Mouse (Mus musculus) CH12.LX (cell line): ENCODE results near the gene Mon1b. TPM values are rescaled to one million over a fixed set of nuclear protein-coding genes. Genes with fewer than 3 reads are reported as not detected.

ENCODE experiments used
- DNase-seq: peaks from one replicate; pipeline ENCODE4 v3.0.0-alpha.2; 2013; ENCODE audit errors: extremely low read depth
- H3K27ac ChIP-seq: 2 replicates; pipeline ENCODE4 v1.5.1; 2012; ENCODE audit warnings: low read depth, mild to moderate bottlenecking, control low read depth, moderate library complexity; ENCODE audit not compliant: insufficient read depth
- H3K27me3 ChIP-seq: replicated peaks from 2 replicates; pipeline ENCODE3; 2012; ENCODE audit warnings: inconsistent platforms
- H3K36me3 ChIP-seq, 2 experiments: replicated peaks in 1 of 2; 2 replicates each; pipeline versions ENCODE3 to v1.6.1; 2012; ENCODE audit warnings: inconsistent platforms in 1 of 2, low read length in 1 of 2, mild to moderate bottlenecking in 1 of 2, mixed read lengths in 1 of 2, moderate library complexity in 1 of 2; ENCODE audit not compliant: control insufficient read depth in 1 of 2, insufficient read depth in 1 of 2
- H3K4me1 ChIP-seq, 2 experiments: 2 replicates each; pipeline ENCODE4 v1.6.1; 2012; ENCODE audit warnings: inconsistent platforms in 1 of 2, moderate library complexity in 1 of 2; ENCODE audit not compliant: insufficient read depth in 2 of 2, control insufficient read depth in 1 of 2
- H3K4me2 ChIP-seq: 2 replicates; pipeline ENCODE4 v1.6.1; 2012; ENCODE audit warnings: low read depth, mild to moderate bottlenecking, control low read depth; ENCODE audit not compliant: poor library complexity, insufficient read depth, severe bottlenecking
- H3K4me3 ChIP-seq, 3 experiments: fragments of 150-350 bp in 1 of 3; sonication (generic) in 1 of 3; replicated peaks in 1 of 3; 2 replicates each; pipeline versions ENCODE3 to v1.5.1; 2011 to 2012; ENCODE audit warnings: low read depth in 2 of 3, low read length in 2 of 3, mild to moderate bottlenecking in 2 of 3, moderate library complexity in 2 of 3, control low read depth in 1 of 3, improper control_type of control experiment in 1 of 3, inconsistent platforms in 1 of 3, mixed read lengths in 1 of 3; ENCODE audit not compliant: poor library complexity in 1 of 3
- H3K79me2 ChIP-seq: replicated peaks from 2 replicates; pipeline ENCODE4 v1.6.1; 2012; ENCODE audit warnings: mild to moderate bottlenecking, moderate library complexity; ENCODE audit not compliant: control insufficient read depth, poor library complexity, insufficient read depth, severe bottlenecking; ENCODE audit errors: extremely low read depth
- H3K9ac ChIP-seq: 2 replicates; pipeline ENCODE4 v1.6.1; 2012; ENCODE audit warnings: low read depth, mild to moderate bottlenecking, control low read depth, moderate library complexity; ENCODE audit not compliant: insufficient read depth
- H3K9me3 ChIP-seq: replicated peaks from 2 replicates; pipeline ENCODE3; 2012; ENCODE audit warnings: low read length, inconsistent platforms, mixed read lengths
- BHLHE40 ChIP-seq: IDR thresholded peaks from 2 replicates; pipeline ENCODE4 v1.6.1; 2011; ENCODE audit warnings: mild to moderate bottlenecking, low read depth, low read length, improper control_type of control experiment
- E2F4 ChIP-seq: IDR thresholded peaks from 2 replicates; pipeline ENCODE4 v1.6.1; 2011; ENCODE audit warnings: low read depth, low read length, improper control_type of control experiment; ENCODE audit not compliant: insufficient replicate concordance
- HCFC1 ChIP-seq: IDR thresholded peaks from 2 replicates; pipeline ENCODE4 v1.6.1; 2012; ENCODE audit warnings: low read depth, mild to moderate bottlenecking, inconsistent platforms, low read length, improper control_type of control experiment
- JUND ChIP-seq: conservative IDR thresholded peaks from 2 replicates; pipeline ENCODE4 v1.6.1; 2011; ENCODE audit warnings: low read depth, low read length, improper control_type of control experiment
- MAX ChIP-seq: IDR thresholded peaks from 2 replicates; pipeline ENCODE4 v1.6.1; 2011; ENCODE audit warnings: low read length, improper control_type of control experiment
- MEF2A ChIP-seq: IDR thresholded peaks from 2 replicates; pipeline ENCODE4 v1.6.1; 2014; ENCODE audit warnings: low read depth, mild to moderate bottlenecking, inconsistent platforms, low read length, improper control_type of control experiment, borderline replicate concordance
- NRF1 ChIP-seq: IDR thresholded peaks from 2 replicates; pipeline ENCODE4 v1.6.1; 2014; ENCODE audit warnings: low read depth, mild to moderate bottlenecking, inconsistent platforms, low read length, improper control_type of control experiment, moderate library complexity
- UBTF ChIP-seq: IDR thresholded peaks from 2 replicates; pipeline ENCODE4 v1.6.1; 2012; ENCODE audit warnings: low read depth, mild to moderate bottlenecking, inconsistent platforms, low read length, improper control_type of control experiment, moderate library complexity
- USF1 ChIP-seq: IDR thresholded peaks from 2 replicates; pipeline ENCODE4 v1.6.1; 2014; ENCODE audit warnings: low read depth, mild to moderate bottlenecking, inconsistent platforms, low read length, improper control_type of control experiment
- USF2 ChIP-seq: conservative IDR thresholded peaks from 2 replicates; pipeline ENCODE4 v1.6.1; 2011; ENCODE audit warnings: low read depth, low read length, improper control_type of control experiment
- ZKSCAN1 ChIP-seq: IDR thresholded peaks from 2 replicates; pipeline ENCODE4 v1.6.1; 2012; ENCODE audit warnings: low read depth, inconsistent platforms, low read length, improper control_type of control experiment, borderline replicate concordance
- ZMIZ1 ChIP-seq: IDR thresholded peaks from 2 replicates; pipeline ENCODE4 v1.6.1; 2012; ENCODE audit warnings: low read depth, mild to moderate bottlenecking, inconsistent platforms, low read length, improper control_type of control experiment
- ZNF384 ChIP-seq: IDR thresholded peaks from 2 replicates; pipeline ENCODE4 v1.6.1; 2012; ENCODE audit warnings: low read depth, low read length, improper control_type of control experiment, inconsistent platforms
- dilution Hi-C: fragments of 300-500 bp; cut with MboI; formaldehyde crosslinking; loops from 2 replicates; pipeline ENCODE4 v1.14.3; 2020; ENCODE audit warnings: low sequenced_read_pairs; ENCODE audit not compliant: extremely low pct_unique_long_range_greater_than_20kb, extremely low pct_ligation_motif_present
- in situ Hi-C: fragments of 300-500 bp; cut with MboI; formaldehyde crosslinking; loops from 3 replicates; pipeline ENCODE4 v1.14.3; 2019; ENCODE audit warnings: low sequenced_read_pairs, low pct_ligation_motif_present, low pct_unique_long_range_greater_than_20kb, mixed read lengths
- polyA plus RNA-seq: library from polyadenylated mRNA; unstranded; fragments of >175 nt; gene quantifications from 2 replicates; pipeline ENCODE4 v1.2.1, GENCODE M21; 2012; ENCODE audit warnings: low read depth; ENCODE audit not compliant: insufficient read length
- total RNA-seq, 2 experiments: library from RNA; depleted of rRNA; stranded (reverse); fragments of 300-350 nt in 1 of 2; fragments of >200 nt in 1 of 2; gene quantifications; 2 replicates each; pipeline ENCODE4 v1.2.3; 2012 to 2014

Mon1b gene
- total and polyA plus RNA-seq, 3 experiments, result 7.2 to 17.1 (median 15.2) TPM

DNA sequence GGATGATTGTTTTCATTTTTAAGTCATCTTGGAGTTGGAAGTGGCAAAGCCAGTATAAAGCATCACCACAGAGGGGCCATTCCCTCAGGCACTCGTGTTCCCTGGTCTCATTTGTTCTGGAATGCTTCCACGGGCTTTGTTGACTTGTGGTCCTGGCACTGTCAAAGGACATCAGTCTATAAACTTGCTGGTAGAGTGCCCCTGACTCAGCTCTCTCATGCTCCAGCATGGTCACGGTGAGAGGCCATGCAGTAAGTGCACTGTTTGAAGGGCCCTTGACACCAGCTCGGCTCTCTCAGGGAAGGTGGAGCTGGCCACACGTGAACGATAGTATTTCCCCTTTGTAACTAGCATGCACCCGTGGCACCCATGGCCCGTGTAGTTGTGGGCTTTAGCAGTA lies 5.0 kb downstream of the Mon1b start:
- peaks cover 45 to 59% of the 10 kb centered on the region in 2 experiments for H3K36me3 ChIP-seq
- in situ Hi-C loops (no loop called here), dilution Hi-C loops (no loop called here)
- H3K4me1 ChIP-seq, result peaks cover 21 to 68% of the 10 kb centered on the region in 2 experiments
- no peak overlapping the region for H3K9ac ChIP-seq
- H3K9me3 ChIP-seq, result no peaks in the 10 kb centered on the region
- H3K27ac ChIP-seq, result no peak overlapping the region
- TF ChIP-seq MEF2A (no peak), ZNF384 (no peak), NRF1 (no peak), ZMIZ1 (no peak), HCFC1 (no peak), USF1 (no peak), E2F4 (no peak), MAX (no peak), ZKSCAN1 (no peak), USF2 (no peak), UBTF (no peak), JUND (no peak)
- H3K4me2 ChIP-seq, result no peak overlapping the region
- peaks cover 22% of the 10 kb centered on the region for H3K79me2 ChIP-seq
- DNase-seq, result no peak
- no peaks in the 10 kb centered on the region for H3K27me3 ChIP-seq
- no peak overlapping the region for H3K4me3 ChIP-seq

DNA sequence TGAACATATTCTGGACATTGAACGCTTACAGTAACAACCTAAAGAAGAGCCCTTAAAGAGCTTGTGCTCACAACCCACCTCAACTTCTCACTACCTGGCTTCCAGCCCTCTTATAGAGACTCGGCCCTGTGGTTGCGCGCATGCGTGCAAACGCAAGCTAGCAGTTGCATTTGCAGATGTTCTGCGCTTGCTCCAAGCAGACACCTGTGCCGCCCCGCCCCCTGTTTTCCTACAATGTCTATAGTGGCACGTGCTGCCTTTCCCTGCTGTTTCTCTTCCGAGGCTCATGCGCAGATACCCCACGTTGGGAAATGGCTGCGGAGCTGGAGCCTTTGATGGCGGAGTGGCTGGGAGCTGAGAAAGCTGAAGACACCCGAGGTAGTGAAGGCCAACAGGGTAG lies 7.5 kb downstream of the Mon1b start, which contains the start of gene Syce1l:
TSS of gene Syce1l (plus strand) at position 288 of the 400 bp plus-strand sequence.
- peaks cover 43 to 51% of the 10 kb centered on the region in 2 experiments for H3K36me3 ChIP-seq
- dilution Hi-C loops, result no loop called here

More for the DNA sequence above, 7.5 kb downstream of the Mon1b start, which contains the start of gene Syce1l:
- Histone ChIP-seq H3K27ac (peak within 1 kb of the TSS; percentile 47; the same call in 1 of the 2 replicates), H3K4me2 (no peak within 1 kb of the TSS; the same call in 1 of the 2 replicates), H3K9me3 (no peaks in the 10 kb centered on the region), H3K4me3 (peak within 1 kb of the TSS in 1 of 3 experiments; percentile 24), H3K27me3 (no peaks in the 10 kb centered on the region), H3K79me2 (peaks cover 3% of the 10 kb centered on the region; the same call in 1 of the 2 replicates), H3K4me1 (peaks cover 16 to 72% of the 10 kb centered on the region in 2 experiments), H3K9ac (no peak within 1 kb of the TSS)
- DNase-seq, result no peak
- in situ Hi-C loops, result no loop called here
- TF ChIP-seq BHLHE40 (peak; percentile 71), NRF1 (peak; percentile 56), JUND (no peak)
